Mouse (Mus musculus) adipocyte (in vitro differentiated cells): Measurements from ENCODE around the gene Chd9.

ENCODE experiments used
- DNase-seq: peaks from one replicate; pipeline ENCODE4 v3.0.0-alpha.2; 2016; ENCODE audit warnings: low spot score

The Chd9 gene

DNA sequence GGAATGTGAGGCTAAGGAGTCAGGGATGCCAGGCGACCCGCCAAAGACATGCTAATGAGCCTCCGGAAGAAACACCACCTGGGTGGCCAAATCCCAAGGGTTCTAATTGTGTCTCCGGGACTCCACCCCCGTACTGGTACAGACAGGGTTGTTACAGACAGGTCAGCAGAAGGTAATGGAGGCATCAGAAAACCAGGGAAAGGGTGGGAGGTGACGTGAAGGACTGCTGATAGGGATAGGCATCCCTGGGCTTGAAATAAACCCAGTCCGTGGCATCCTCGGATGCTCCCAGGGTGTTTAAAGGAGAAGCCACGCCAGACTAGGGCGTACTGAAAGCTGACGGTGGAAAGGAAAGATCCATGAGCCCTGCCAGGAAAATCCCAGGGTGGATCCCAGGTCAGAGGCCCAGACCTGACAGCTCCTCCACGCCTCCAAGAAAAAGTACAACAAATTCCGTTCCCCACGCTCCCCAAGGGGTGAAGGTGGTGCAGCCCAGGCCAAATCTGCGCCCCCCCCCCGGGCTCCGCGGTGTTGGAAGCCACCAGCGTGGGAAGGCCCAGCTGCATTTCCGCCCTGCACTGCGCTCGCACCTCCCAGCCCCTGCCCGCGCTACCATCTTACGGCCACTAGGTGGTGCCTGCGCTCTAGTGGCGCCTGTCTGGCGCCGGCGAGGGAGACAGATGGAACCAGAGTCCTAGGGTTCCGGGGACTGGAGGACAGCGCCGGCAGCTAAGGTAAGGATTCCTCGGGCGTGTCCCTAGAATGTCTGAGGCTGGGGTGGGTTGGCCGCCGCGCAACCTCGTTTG lies at the start of gene Chd9:
TSS of gene Chd9 (plus strand) at position 172 of the 806 bp plus-strand sequence.
- DNase-seq, result peak; percentile 96

DNA sequence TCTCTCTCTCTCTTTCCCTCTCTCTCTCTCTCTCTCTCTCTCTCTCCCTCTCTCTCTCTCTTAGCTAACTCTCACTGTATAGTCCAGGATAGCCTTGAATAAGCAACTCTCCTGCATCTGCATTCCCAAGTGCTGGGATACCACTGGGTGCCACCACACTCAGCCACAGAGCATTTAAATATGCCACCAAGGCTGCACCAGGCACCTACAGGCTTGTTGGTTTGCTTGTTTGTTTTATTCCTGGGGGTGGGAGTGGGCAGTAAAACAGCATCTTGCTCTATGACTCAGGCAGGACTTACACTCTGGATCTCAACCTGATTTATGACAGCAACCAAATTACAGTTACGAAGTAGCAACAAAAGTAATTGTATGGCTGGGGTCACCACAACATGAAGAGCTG lies 36.5 kb upstream of the Chd9 start:
- DNase-seq, result no peak

DNA sequence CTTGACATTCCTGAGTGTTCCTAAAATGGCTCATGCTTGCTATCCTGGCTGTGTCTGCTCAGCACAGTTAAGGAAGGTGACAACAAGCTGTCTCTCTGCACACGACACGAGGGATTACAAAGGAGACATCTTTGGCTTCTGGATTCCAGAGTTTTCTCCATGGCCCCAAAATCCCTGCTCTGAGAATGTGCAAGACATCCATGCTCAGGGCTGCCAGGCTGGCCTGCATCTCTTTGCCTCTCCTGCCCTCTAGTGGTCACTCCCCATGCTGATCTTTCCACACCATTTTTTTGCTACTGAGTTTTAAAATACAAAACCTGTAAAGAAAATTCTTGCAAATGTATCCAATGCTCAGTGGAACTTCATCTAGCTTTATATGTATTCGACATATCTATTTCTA lies 34.4 kb upstream of the Chd9 start:
- peak; percentile 87 for DNase-seq

- DNase-seq, result peak; percentile 76
These were observed 32.9 kb upstream of the Chd9 start for GRCm38 (mm10) chr8:90794990-90795861.

DNA sequence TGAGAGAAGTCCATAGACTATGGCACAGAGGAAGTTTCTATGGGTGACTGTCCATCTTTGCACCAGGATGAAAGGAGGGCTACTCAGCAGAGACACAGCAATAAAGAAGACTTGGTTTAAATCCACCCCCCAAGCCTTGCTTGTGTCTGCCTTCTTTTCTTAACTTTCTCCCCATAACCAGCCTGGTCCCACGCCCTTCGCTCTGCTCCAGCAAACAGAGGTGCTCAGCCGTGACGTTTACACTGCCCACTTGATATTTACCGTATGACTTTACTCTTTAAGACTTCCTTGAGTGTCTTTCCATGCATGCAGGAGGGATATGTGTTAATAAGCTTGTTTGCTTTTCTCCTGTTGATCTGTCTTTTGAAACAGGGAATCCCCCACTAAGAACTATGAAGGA lies 28.7 kb upstream of the Chd9 start:
- no peak for DNase-seq

DNA sequence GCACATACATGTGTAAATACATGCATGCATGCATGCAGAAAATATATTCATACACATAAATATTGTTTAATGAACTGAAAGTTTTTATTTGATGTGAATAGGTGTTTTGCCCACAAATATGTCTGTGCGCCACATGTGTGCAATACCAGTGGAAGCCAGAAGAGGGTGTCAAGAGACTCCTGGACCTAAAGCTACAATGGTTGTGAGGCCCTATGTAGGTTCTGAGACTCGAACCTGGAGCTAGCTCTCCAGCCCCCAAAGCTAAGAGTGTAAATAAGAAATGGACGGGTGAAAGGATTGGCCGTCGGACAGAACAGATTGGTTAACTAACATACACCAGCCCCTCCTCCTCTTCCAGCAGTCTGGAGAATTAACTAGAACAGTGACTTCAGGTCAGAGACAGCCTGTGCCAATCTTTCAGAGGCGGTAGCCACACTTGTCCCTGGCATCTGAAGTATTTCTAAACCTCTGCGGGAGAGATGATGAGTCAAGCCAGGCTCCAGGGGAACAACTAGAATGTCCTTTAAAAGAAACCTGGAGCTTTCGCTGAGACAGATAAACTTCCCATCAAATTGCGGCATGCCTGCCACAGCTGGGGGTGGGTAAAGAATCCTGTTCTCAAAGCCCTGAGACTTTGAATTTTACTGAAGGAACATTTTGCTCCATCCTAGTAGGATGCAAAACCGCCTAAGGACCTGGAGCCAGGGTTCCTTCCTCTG lies 14.4 kb upstream of the Chd9 start:
- DNase-seq, result peak; percentile 32

DNA sequence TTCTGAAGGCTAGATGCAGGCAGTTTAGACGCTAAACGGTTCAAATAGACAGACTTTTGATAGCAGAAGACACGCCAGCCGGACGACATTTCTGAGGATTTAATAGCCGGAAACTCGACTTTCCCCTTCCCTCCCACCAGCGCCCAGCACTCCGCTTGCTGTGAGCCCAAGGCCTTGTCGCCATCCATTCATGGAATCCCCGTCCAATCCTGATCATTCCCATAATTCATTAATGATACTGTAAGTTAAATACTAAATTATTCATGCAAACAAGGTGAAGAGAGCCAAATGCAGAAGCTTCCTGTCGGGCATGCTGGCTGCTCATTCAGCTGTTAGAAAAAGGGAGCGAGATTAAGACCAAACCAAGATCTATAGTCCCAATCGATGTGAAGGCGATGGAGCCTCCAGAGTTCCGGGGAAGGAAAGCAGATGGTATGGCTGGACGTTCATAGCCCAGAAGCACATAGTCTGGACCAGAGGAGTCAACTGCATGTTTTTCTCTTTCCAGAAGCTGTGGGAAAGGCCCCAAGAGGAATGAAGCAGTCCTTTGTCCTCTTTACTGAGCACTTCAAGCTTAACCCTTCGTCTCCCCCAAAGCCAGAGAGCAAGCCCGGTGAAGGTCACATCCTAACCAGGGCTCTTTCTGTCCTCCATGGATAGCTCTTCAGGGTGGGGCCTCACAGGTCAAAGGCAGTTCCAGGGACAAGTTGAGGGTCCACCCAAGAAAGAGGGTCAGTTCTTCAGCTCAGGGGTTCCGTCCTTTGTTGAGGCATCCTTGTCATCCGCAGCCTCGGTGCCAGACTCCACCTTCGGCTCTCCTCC lies 11.9 kb upstream of the Chd9 start:
- no peak for DNase-seq

DNA sequence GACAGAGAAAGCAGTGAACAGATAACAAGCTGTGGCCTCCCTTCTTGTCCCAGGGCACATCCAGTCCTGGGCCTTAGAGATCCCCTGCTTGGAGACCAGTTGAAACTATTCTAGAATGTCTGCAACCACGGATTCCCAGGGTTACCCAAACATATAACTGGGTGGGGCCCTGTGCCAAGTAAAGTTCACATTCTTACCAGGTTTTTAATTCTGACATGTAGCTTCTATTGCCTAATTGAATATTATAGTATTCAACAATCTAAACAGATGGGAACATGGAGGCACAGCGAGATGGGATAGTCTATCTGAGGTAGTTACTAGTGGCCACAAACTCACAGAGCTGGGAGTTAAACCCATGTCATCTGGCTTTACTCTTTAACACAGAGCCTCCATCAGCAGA lies 10.9 kb upstream of the Chd9 start, which contains the start of gene Gm19935:
TSS of gene Gm19935 (minus strand) at position 101 of the 400 bp plus-strand sequence.
- no peak for DNase-seq

GRCm38 (mm10) chr8:90819561-90820320 lies 8.4 kb upstream of the Chd9 start:
- DNase-seq, result peak; percentile 58

GRCm38 (mm10) chr8:90820321-90820696 lies 7.8 kb upstream of the Chd9 start:
- no peak for DNase-seq

GRCm38 (mm10) chr8:90822443-90822842 lies 5.7 kb upstream of the Chd9 start:
- no peak for DNase-seq

- no peak for DNase-seq
These were observed 2.7 kb upstream of the Chd9 start for GRCm38 (mm10) chr8:90825459-90825871.

DNA sequence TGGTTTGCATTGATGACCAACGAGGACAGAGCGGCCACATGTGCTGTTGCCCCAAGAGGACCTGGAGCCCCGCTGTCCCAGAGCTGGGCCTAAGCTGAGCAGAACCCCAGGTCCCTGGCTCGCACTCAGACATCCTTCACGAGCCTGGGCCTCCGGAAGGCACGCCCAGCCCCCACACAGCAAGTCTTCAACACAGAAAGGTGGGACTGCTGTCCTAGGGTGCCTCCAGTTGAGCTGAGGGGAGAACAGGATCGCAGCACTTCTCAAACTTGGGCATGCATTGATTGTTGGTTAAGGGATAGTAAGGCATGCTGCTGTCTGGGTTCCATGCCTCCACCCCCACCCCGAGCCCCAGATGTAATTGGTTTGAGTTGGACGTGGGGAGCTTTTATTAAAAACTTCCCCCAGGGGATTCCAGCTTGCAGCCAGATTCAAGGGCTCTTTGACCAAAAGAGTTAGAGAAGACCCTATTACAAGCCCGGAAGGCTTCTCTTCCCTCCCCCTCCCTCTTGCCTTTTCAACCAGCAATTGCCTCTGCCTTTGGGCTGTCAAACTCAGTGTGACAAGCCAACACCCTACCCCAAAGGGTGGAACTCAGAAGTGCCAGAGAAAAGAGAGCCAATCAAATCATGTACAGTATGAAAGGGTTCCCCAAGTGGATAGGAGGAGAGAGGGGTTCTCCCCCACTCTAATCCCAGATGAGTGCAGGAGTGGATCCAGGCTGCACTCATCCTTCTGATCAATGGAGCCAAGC lies 1.0 kb downstream of the Chd9 start:
- DNase-seq, result peak; percentile 84

GRCm38 (mm10) chr8:90829825-90830224 lies 1.7 kb downstream of the Chd9 start:
- DNase-seq, result no peak

- no peak for DNase-seq
These were observed 2.8 kb downstream of the Chd9 start for GRCm38 (mm10) chr8:90830980-90831379.

- DNase-seq, result peak; percentile 30
These were observed 4.6 kb downstream of the Chd9 start for GRCm38 (mm10) chr8:90832576-90833289.

- DNase-seq, result no peak
These were observed 5.6 kb downstream of the Chd9 start for GRCm38 (mm10) chr8:90833628-90834320.

GRCm38 (mm10) chr8:90834321-90834672 lies 6.1 kb downstream of the Chd9 start:
- DNase-seq, result no peak

DNA sequence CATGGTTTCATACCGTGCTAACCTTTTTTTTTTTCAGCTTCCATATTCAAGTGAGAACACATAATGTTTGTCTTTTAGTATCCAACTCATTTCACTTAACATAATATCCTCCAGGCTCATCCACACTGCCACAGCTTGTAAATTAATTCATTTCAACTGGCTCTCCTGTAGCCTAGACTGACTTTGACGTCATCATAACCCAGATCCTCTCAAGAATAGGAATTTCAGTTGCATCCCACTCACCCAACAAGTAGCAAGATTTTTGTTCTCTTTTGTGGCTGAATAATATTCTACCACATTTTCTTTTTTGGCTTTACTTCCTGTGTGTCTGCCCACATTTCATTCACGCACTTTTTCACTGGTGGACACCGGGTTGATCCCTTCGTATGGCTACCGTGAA lies 9.3 kb downstream of the Chd9 start:
- DNase-seq, result no peak
